Comparison of ENCODE assay signal across 12 mouse cellular contexts in genomic region chr2:70990196-70990595, GRCm38 (mm10).
A peak's percentile ranks its signal among the peaks of the same experiment; 100 is the strongest.
DNase-seq lines count a peak whose midpoint lies in the region; ATAC-seq and TF ChIP-seq lines count a peak whose summit lies in the region.
"Had no signal": no experiment of that assay in that cellular context is flagged by ENCODE, and none has a peak within 500 bp of the region (broad histone marks: within the 10 kb centered on the region; RNA-seq: fewer than 3 reads in every experiment).

No protein-coding gene starts in this region.

- H3K27me3 ChIP-seq in heart, adult 2 months (ENCODE audit: control insufficient read depth, insufficient read depth, low read length) = no peaks in the 10 kb centered on the region
- H3K27me3 ChIP-seq in lung, postnatal 0 days (replicated peaks; ENCODE audit: insufficient read depth, low read length) = no peaks in the 10 kb centered on the region
- H3K27me3 ChIP-seq: limb, embryonic 15.5 days had no signal

- H3K4me3 ChIP-seq in heart, adult 2 months = peak overlapping the region; percentile 27; the same call in 1 of the 2 replicates
- no peak overlapping the region for H3K4me3 ChIP-seq in lung, postnatal 0 days (ENCODE audit: low read depth, low read length)
- H3K4me3 ChIP-seq: limb, embryonic 15.5 days had no signal

- no peaks in the 10 kb centered on the region for H3K79me2 ChIP-seq in heart, adult 2 months (replicated peaks; ENCODE audit: control insufficient read depth, insufficient read depth, low read length)

- intact Hi-C loops in heart, adult 2 months (cut with DNase I) = loop anchor here (5.0 kb wide), 1 partner anchor 47 kb away; no protein-coding TSS in a partner anchor
- intact Hi-C loops in left cerebral cortex, postnatal 36 days (cut with DNase I) = no loop called here

- DNase-seq in frontal cortex, postnatal 14 days (ENCODE audit: low spot score in 2 of 2) = no peak
- peak; percentile 31 to 35 for DNase-seq in adrenal gland, postnatal 36 days
- peak; percentile 46 to 65 for DNase-seq in heart, adult 2 months
- DNase-seq in lung, postnatal 0 days (ENCODE audit: low spot score) = peak; percentile 36
- DNase-seq in spleen, postnatal 4 days (ENCODE audit: low spot score in 2 of 2) = no peak
- no peak for DNase-seq in left cerebral cortex, postnatal 36 days (ENCODE audit: low spot score in 2 of 2)
- DNase-seq in cerebellum, adult 9-10 months = no peak
- DNase-seq: cerebellum, postnatal 10 days had no signal

- ATAC-seq in frontal cortex, adult (ENCODE audit: low TSS enrichment) = peak; percentile 57; the same call in 1 of the 2 replicates
- ATAC-seq in lung, postnatal 0 days = peak; percentile 32; the same call in 1 of the 2 replicates
- ATAC-seq: CD4-positive, CD25-positive, alpha-beta regulatory T cell, adult 4 months; midbrain, embryonic 16.5 days had no signal

- 15% methylated on average over 4 of the region's 4 CpGs for WGBS in heart, adult 2 months
- WGBS in lung, postnatal 0 days = 44% methylated on average over 4 of the region's 4 CpGs

- no peak for TF ChIP-seq POLR2A in heart, adult 2 months (IDR thresholded peaks at IDR 0.05; ENCODE audit: insufficient read depth, low read depth, low read length)

- H3K4me2 ChIP-seq in lung, postnatal 0 days (replicated peaks; ENCODE audit: low read depth, low read length) = no peak overlapping the region
- H3K4me2 ChIP-seq: limb, embryonic 15.5 days had no signal

- no peaks in the 10 kb centered on the region for H3K36me3 ChIP-seq in heart, adult 2 months (ENCODE audit: control insufficient read depth, insufficient read depth, low read length)
- H3K36me3 ChIP-seq in lung, postnatal 0 days (ENCODE audit: insufficient read depth, low read length) = no peaks in the 10 kb centered on the region
- H3K36me3 ChIP-seq: limb, embryonic 15.5 days had no signal

- no peak for TF ChIP-seq CTCF in heart, adult 2 months (IDR thresholded peaks at IDR 0.05)
- TF ChIP-seq CTCF in lung, postnatal 0 days (IDR thresholded peaks at IDR 0.05) = no peak

- H3K27ac ChIP-seq in heart, adult 2 months = peak overlapping the region; percentile 79
- H3K27ac ChIP-seq in lung, postnatal 0 days (ENCODE audit: low read length) = no peak overlapping the region
- H3K27ac ChIP-seq: limb, embryonic 15.5 days had no signal

- no peaks in the 10 kb centered on the region for H3K9me3 ChIP-seq in lung, postnatal 0 days (ENCODE audit: low read length)
- H3K9me3 ChIP-seq: limb, embryonic 15.5 days had no signal

- H3K9ac ChIP-seq in heart, adult 2 months (ENCODE audit: low read depth, low read length) = no peak overlapping the region
- no peak overlapping the region for H3K9ac ChIP-seq in lung, postnatal 0 days (replicated peaks; ENCODE audit: low read depth)
- H3K9ac ChIP-seq: limb, embryonic 15.5 days had no signal

- H3K4me1 ChIP-seq in heart, adult 2 months (ENCODE audit: control insufficient read depth, insufficient read depth, low read length) = peaks cover 9% of the 10 kb centered on the region
- H3K4me1 ChIP-seq in lung, postnatal 0 days (ENCODE audit: insufficient read depth, low read depth, low read length) = no peaks in the 10 kb centered on the region
- H3K4me1 ChIP-seq: limb, embryonic 15.5 days had no signal

- TF ChIP-seq EP300 in heart, adult 2 months (IDR thresholded peaks at IDR 0.05; ENCODE audit: insufficient read depth, low read depth, low read length) = peak; percentile 37; the same call in 1 of the 2 replicates
- TF ChIP-seq EP300 in lung, postnatal 0 days (IDR thresholded peaks at IDR 0.05) = no peak

Comparison
In these comparisons a context has a peak if more than half of its experiments do, and no peak if none do; other contexts are left out.
1. DNase-seq: peak in adrenal gland, postnatal 36 days (2 of 2), heart, adult 2 months (2 of 2) and lung, postnatal 0 days (single experiment); none in frontal cortex, postnatal 14 days (0 of 2), spleen, postnatal 4 days (0 of 2), left cerebral cortex, postnatal 36 days (0 of 2) and cerebellum, adult 9-10 months (single experiment).